Mouse (Mus musculus) left cerebral cortex, postnatal 14 days (tissue): Measurements from ENCODE around the gene Guca2a. TPM values are rescaled to one million over a fixed set of nuclear protein-coding genes. Genes with fewer than 3 reads are reported as not detected.

Experiments
- DNase-seq, 2 experiments: peaks; one replicate each; pipeline ENCODE4 v3.0.0; 2021 to 2022; ENCODE audit warnings: low spot score in 2 of 2, mixed read lengths in 1 of 2
- intact Hi-C: fragments of 180-260 bp; cut with DNase I; formaldehyde crosslinking; loops from one replicate; pipeline ENCODE4 v1.15.1; 2025
- total RNA-seq, 2 experiments: library from RNA; stranded (reverse); gene quantifications; 2 replicates each; pipeline ENCODE4 v1.2.3; 2021

Gene Guca2a
- total RNA-seq, 2 experiments from 2014 or later = not detected

- intact Hi-C loops = loop anchor here (10.0 kb wide), 2 partner anchors 258 to 468 kb away; no protein-coding TSS in a partner anchor
- no peak for DNase-seq
These were observed 773 bp upstream of the Guca2a start for GRCm38 (mm10) chr4:119636731-119637130.

GRCm38 (mm10) chr4:119637946-119638345, 442 bp downstream of the Guca2a start:
- DNase-seq = no peak
- intact Hi-C loops = loop anchor here (10.0 kb wide), 2 partner anchors 257 to 467 kb away; no protein-coding TSS in a partner anchor

- intact Hi-C loops = loop anchor here (10.0 kb wide), 2 partner anchors 256 to 466 kb away; no protein-coding TSS in a partner anchor
- no peak for DNase-seq
These were observed 1.2 kb downstream of the Guca2a start for GRCm38 (mm10) chr4:119638656-119639055.

- intact Hi-C loops = no loop called here
- no peak for DNase-seq
These were observed 5.2 kb downstream of the Guca2a start for GRCm38 (mm10) chr4:119642666-119643065.

DNA sequence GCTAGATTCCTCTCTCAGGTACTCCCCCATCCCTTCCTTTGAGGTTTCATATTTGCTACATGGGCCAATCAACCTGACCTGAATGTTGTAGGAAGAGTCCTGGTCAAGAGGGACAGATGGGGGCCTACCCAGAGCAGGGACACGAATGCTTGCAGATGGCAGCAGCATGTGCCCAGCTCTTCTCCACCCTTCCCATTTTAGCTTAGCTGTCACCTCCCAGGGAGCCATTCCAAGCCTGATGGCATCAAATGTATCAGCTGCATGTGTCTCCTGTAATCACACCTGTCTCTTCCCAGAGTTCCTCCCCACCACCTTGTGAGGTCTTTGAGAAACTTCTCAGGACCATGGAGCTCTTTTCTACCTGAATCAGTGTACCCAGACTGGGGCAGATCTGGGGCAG, 19.5 kb downstream of the Guca2a start:
- DNase-seq = no peak
- intact Hi-C loops = no loop called here

GRCm38 (mm10) chr4:119658246-119658645, 20.7 kb downstream of the Guca2a start:
- no peak for DNase-seq
- intact Hi-C loops = no loop called here

DNA sequence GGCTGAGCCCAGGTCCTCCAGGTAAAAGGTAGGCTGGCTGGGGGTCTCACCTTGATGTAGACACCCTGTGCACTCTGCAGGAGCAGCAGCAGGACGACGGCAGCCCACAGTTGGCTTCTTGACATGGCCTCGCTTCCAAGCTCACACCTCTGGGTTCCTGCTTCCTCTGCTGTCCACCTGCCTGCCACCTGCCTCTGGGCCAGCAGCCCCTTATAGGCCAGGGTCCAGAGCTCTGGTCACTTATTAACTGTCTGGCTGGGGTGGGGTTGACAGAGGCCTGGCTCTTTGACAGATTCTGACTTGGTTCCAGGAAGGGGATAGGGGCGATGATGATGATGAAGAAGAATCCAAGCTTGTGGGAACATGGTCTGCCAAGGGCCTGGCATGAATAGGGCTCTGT, 21.2 kb downstream of the Guca2a start, which contains the start of gene Guca2b:
Guca2b (minus strand) TSS at position 224 of the 400 bp plus-strand sequence.
- intact Hi-C loops = no loop called here
- DNase-seq = no peak

DNA sequence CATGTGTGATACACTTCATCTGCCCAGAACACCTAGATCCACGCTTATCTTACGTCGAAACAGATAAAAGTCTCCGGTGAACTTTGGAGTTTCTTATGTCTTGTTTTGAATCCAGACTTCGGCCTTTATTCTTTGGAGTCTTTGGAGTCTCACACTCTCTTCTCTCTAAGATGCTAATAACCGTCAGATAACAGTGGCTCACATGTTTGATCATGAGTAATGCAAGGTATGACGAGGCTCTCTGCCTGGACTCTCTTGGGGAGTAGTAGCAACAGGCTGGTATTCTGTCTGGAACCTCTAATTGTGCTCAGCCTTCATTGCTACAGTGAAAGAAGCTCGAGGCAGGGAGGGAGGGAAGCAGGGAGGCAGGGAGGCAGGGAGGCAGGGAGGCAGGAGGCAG, 22.5 kb downstream of the Guca2a start:
- intact Hi-C loops = loop anchor here (10.0 kb wide), 1 partner anchor 415 kb away; no protein-coding TSS in a partner anchor
- no peak for DNase-seq

DNA sequence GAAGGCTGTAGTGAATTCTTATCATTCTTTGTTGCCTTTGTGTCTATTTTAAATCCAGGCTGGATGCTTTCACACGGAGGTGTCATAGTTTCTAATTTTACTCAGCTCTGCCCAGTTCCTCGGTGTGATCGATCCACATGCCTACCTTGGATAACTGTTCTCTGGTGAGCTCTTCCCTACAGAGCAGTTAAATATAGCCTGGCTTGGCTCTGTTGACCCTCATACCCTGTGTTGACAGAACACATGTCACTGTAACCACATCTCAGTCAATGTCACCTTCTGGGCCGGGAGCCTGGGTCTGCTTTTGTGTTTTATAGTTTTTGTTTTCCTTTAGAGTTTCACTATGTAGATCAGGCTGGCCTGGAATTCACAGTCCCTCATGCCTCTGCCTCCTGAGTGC, 24.6 kb downstream of the Guca2a start:
- no peak for DNase-seq
- intact Hi-C loops = loop anchor here (10.0 kb wide), 1 partner anchor 417 kb away; no protein-coding TSS in a partner anchor

DNA sequence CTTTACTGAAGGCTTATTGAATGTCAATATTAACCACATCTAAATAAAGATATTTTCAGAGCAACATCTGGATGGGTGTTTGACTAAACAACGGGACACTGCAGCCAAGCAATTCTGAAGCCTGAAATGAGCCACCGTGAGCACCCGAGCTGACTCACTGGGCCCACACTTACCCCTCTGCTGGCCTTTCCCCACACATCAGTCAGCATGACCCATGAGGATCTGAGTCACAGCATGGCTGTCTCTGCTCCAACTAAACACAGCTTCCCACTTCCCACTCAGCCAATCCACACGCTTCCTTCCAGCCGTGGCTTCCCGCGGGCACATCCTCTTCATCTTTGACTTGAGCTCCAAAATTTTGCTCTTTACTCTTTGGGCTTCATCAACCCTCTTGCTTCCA, 25.5 kb downstream of the Guca2a start:
- peak in 1 of 2 experiments; percentile 33 for DNase-seq
- intact Hi-C loops = loop anchor here (10.0 kb wide), 1 partner anchor 418 kb away; no protein-coding TSS in a partner anchor

- intact Hi-C loops = loop anchor here (10.0 kb wide), 1 partner anchor 419 kb away; no protein-coding TSS in a partner anchor
- DNase-seq = no peak
These were observed 26.0 kb downstream of the Guca2a start for GRCm38 (mm10) chr4:119663409-119664095.

GRCm38 (mm10) chr4:119665166-119665565, 27.7 kb downstream of the Guca2a start:
- intact Hi-C loops = loop anchor here (10.0 kb wide), 1 partner anchor 420 kb away; no protein-coding TSS in a partner anchor

DNA sequence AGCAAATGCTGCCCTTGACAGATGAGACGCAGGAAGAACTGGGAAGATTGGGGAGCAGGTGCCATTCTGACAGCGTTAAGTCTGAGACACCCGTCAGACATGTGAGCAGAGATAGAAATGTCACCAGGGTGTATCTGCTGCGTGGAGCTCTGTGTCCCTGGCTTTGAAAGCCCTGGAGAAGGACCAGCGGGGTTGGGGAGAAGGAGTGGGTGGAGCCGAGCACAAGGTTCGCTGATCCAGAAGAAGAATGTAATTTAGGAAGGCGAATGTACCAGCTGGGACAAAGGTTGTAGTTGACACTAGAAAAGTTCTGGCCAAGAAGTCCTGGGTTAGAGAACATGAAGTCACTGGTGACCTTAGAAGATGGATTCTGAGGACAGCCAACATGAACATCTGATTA, 28.6 kb downstream of the Guca2a start:
- intact Hi-C loops = loop anchor here (10.0 kb wide), 1 partner anchor 421 kb away; no protein-coding TSS in a partner anchor
- DNase-seq = no peak

More at GRCm38 (mm10) chr4:119665166-119665565, 27.7 kb downstream of the Guca2a start:
- no peak for DNase-seq

DNA sequence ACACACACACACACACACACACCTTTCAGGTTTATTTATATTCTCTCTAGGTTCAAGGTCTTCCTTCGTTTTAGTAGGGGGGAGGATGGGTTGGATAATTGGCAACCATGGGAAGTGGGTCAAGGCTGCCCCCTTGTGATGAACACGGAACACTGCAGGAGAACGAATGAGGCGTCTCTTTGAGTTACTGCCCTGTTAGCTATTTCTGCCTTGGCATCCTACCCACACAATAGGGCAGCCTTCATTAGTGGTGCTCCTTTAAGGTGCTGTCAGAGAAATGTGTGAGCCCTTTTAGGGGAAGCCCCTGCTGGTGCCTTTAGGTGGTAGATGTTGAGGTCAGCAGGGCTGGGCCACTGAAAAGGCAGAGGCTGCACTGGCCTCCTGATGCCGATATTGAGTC, 29.9 kb downstream of the Guca2a start:
- DNase-seq = peak; percentile 26 to 49
- intact Hi-C loops = loop anchor here (10.0 kb wide), 1 partner anchor 423 kb away; no protein-coding TSS in a partner anchor

GRCm38 (mm10) chr4:119668185-119668584, 30.7 kb downstream of the Guca2a start:
- no peak for DNase-seq
- intact Hi-C loops = loop anchor here (10.0 kb wide), 1 partner anchor 423 kb away; no protein-coding TSS in a partner anchor

DNA sequence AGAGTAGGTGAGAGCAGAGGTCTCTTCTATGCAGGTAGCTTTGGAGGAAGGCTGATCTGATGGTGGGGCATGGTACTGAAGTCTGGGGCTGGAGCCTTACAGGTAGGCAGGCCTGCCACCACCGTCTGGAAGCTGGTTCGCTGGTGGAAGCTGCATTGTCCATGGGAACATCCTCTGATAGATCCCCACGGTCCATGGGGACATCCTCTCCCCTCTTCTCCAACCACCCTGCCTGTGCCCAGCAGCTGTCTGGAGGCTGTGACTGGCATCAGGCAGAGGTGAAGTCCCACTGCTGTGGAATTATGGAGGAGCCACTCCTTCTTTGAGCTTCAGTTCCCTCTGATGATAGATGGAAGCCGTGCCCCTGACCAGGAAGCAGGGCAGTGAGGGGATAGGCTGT, 31.1 kb downstream of the Guca2a start:
- intact Hi-C loops = loop anchor here (10.0 kb wide), 1 partner anchor 424 kb away; no protein-coding TSS in a partner anchor
- no peak for DNase-seq

DNA sequence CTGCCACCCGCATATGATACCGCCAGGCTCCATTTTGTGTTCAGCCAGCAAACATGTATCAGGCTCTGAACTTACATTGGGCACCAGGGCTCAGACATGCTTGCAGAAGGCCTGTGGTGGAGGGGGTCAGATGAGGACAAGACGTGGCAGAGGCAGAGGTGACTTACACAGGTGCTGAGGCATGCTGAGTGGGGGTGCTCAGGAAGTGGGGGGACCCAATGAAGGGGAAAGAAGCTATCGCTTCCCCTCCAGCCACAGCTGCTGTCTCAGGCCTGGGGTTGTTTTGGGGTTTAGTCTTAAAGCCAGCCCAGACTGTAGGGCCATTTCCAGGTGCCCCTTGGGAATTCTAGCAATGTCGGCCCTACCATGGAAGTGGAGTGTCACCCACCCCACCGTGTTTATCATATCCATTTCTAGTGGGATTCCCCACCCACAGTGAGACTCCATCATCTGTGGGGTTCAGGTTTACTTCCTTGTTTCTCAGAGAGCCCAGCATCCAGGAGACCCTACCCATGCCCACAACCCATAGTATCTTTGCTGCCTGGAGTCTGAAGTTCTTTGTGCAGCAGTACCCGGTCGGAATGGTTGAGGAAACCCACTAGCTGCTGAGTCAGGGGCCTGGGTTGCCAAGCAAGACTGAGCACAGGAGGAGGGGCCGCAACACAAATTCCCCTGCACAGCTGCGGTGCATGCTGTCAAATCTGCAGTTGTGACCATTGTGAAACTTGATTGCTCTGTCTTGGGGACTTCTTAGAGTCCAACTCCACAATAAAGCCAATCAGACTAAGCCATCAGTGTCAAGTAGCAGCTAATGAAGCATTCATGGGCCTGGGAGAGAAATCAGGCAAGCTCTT, 32.1 kb downstream of the Guca2a start:
- intact Hi-C loops = loop anchor here (10.0 kb wide), 1 partner anchor 425 kb away; no protein-coding TSS in a partner anchor
- DNase-seq = peak in 1 of 2 experiments; percentile 22

DNA sequence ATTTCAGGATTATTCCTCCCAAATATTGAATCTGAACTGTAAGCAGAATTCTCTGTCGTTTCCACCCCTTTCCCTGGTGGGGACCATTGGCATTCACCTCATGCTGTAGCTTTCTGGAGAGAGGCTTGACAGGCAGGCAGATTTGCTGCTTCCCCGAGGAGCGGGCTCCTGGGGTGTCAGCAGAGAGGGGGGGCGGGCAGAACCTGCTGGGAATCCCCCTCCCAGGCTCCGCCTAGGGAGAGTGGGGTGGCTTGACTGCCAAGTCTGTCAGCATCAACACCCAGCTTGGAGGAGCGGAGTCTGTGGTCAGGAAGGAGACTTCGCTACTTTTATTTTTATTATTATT, 32.7 kb downstream of the Guca2a start:
- intact Hi-C loops = no loop called here
- no peak for DNase-seq

DNA sequence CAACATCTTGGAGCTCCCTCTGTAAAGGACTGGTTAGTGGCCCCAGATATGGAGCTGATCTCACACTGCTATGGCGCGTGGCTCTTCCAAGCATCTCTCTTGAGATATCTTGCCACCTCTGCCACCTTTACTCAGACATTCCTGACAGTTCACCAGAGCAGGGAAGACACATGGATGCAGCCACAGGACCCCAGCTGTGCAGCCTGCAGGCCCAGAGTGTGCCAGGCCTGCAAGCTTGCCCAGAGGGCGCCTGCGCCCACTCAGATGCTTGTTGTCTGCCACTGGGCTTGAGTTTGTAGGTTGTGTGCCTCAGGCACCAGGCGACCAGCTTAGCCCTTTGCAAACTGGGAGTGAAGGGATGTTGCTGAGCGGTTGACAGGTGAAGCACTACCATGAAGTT, 33.2 kb downstream of the Guca2a start:
- no peak for DNase-seq
- intact Hi-C loops = no loop called here

- intact Hi-C loops = no loop called here
- no peak for DNase-seq
These were observed 33.7 kb downstream of the Guca2a start for GRCm38 (mm10) chr4:119671164-119671563.
